Mouse (Mus musculus) fat pad, adult 2 months (tissue): ENCODE measurements at regions not wholly inside any gene's neighbourhood (a gene's known extent, or its start where the extent isn't known, plus 50 kb on each side); places are given as distances from the start of the nearest gene placed in this dataset.

Experiments
- DNase-seq: peaks from one replicate; pipeline ENCODE4 v3.0.0-alpha.2; 2011; ENCODE audit warnings: low read depth, low spot score; ENCODE audit errors: extremely low read depth

- DNase-seq: no peak
Observed at GRCm38 (mm10) chr1:90268131-90268691, 64.4 kb downstream of the Ackr3 start.

GRCm38 (mm10) chr1:90268951-90269350 lies 65.2 kb downstream of the Ackr3 start:
- DNase-seq: no peak

GRCm38 (mm10) chr1:90269836-90270235 lies 66.1 kb downstream of the Ackr3 start:
- no peak for DNase-seq

GRCm38 (mm10) chr1:90271326-90271725 lies 67.5 kb downstream of the Ackr3 start:
- no peak for DNase-seq

- DNase-seq: no peak
Observed at GRCm38 (mm10) chr1:90272411-90272810, 68.6 kb downstream of the Ackr3 start.

- no peak for DNase-seq
Observed at GRCm38 (mm10) chr1:90272830-90273628, 69.2 kb downstream of the Ackr3 start.

GRCm38 (mm10) chr1:90273629-90273928 lies 69.8 kb downstream of the Ackr3 start:
- no peak for DNase-seq

- DNase-seq: no peak
Observed at GRCm38 (mm10) chr1:90274968-90275651, 71.3 kb downstream of the Ackr3 start.

- no peak for DNase-seq
Observed at GRCm38 (mm10) chr1:90275786-90276520, 72.2 kb downstream of the Ackr3 start.

GRCm38 (mm10) chr1:90277486-90278255 lies 73.9 kb downstream of the Ackr3 start:
- no peak for DNase-seq

- no peak for DNase-seq
Observed at GRCm38 (mm10) chr1:90279066-90279839, 75.5 kb downstream of the Ackr3 start.

- no peak for DNase-seq
Observed at GRCm38 (mm10) chr1:90280227-90280626, 76.4 kb downstream of the Ackr3 start.

- no peak for DNase-seq
Observed at GRCm38 (mm10) chr1:90281255-90281654, 77.5 kb downstream of the Ackr3 start.

GRCm38 (mm10) chr1:90281956-90282355 lies 78.2 kb downstream of the Ackr3 start:
- DNase-seq: no peak

GRCm38 (mm10) chr1:90282367-90282766 lies 78.6 kb downstream of the Ackr3 start:
- no peak for DNase-seq

- DNase-seq: no peak
Observed at GRCm38 (mm10) chr1:90283176-90283775, 79.5 kb downstream of the Ackr3 start.

- DNase-seq: no peak
Observed at GRCm38 (mm10) chr1:90283912-90284636, 80.3 kb downstream of the Ackr3 start.

- DNase-seq: no peak
Observed at GRCm38 (mm10) chr1:90285318-90285717, 81.5 kb downstream of the Ackr3 start.

- DNase-seq: no peak
Observed at GRCm38 (mm10) chr1:90287251-90287650, 83.5 kb downstream of the Ackr3 start.
